Comparison of ENCODE assay signal across 10 mouse cellular contexts in the genomic region with DNA sequence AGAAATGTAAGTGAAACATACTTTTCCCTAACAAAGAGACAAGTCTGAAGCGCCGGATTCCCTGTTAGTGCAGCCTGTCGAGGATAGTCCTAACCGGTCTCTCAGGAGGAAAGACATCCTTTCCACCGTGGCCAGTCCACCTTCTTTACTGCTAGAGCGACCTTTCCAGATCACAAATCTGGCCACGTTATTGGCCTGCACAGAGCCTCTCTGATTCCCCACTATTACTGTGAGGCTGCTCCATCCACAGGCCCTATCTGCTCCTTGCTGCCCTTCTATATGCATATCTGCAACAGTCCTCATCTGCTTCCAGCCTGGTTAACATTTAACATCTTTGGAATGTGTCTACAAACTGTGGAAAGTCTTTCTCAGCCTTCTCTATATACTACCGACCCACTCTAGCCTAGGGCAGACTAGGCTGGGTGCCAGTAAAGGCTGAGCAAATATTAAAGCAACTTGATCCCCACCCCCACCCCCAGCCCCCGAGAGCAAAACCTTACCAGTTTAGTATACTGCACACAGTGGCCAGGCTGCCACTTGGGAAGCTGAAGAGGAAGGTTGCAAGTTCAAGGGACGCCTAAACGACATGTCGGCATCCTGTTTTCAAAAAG. TPM values are rescaled to one million over a fixed set of nuclear protein-coding genes. Genes with fewer than 3 reads are reported as not detected.
A peak's percentile ranks its signal among the peaks of the same experiment; 100 is the strongest.
DNase-seq lines count a peak whose midpoint lies in the region; ATAC-seq and TF ChIP-seq lines count a peak whose summit lies in the region.
"Had no signal": no experiment of that assay in that cellular context is flagged by ENCODE, and none has a peak within 500 bp of the region (broad histone marks: within the 10 kb centered on the region; RNA-seq: fewer than 3 reads in every experiment).

No protein-coding gene starts in this region.

- TF ChIP-seq POLR2A in lung, adult 2 months (IDR thresholded peaks at IDR 0.05; ENCODE audit: borderline replicate concordance, extremely low read depth, low read depth, low read length) = no peak

- H3K9ac ChIP-seq in embryonic facial prominence, embryonic 12.5 days = no peak overlapping the region
- H3K9ac ChIP-seq in lung, embryonic 14.5 days = no peak overlapping the region
- no peak overlapping the region for H3K9ac ChIP-seq in liver, embryonic 12.5 days
- no peak overlapping the region for H3K9ac ChIP-seq in stomach, postnatal 0 days (ENCODE audit: low read length)

- H3K4me3 ChIP-seq in embryonic facial prominence, embryonic 12.5 days = no peak overlapping the region
- H3K4me3 ChIP-seq in embryonic facial prominence, embryonic 10.5 days = no peak overlapping the region
- H3K4me3 ChIP-seq in lung, embryonic 14.5 days (ENCODE audit: low read depth, low read length) = no peak overlapping the region
- H3K4me3 ChIP-seq in lung, adult 2 months (replicated peaks; ENCODE audit: extremely low read depth, low read depth, low read length) = no peak overlapping the region
- no peak overlapping the region for H3K4me3 ChIP-seq in liver, embryonic 12.5 days
- H3K4me3 ChIP-seq in stomach, postnatal 0 days (ENCODE audit: low read depth, low read length) = no peak overlapping the region

- peak overlapping the region; percentile 83 for H3K27ac ChIP-seq in embryonic facial prominence, embryonic 12.5 days
- no peak overlapping the region; the same call in 1 of the 2 replicates for H3K27ac ChIP-seq in embryonic facial prominence, embryonic 10.5 days (replicated peaks)
- peak overlapping the region; percentile 88 for H3K27ac ChIP-seq in lung, embryonic 14.5 days (ENCODE audit: low read depth)
- H3K27ac ChIP-seq in liver, embryonic 12.5 days = peak overlapping the region; percentile 46
- peak overlapping the region; percentile 65 for H3K27ac ChIP-seq in stomach, postnatal 0 days (replicated peaks)

- no peak for TF ChIP-seq CTCF in lung, embryonic 14.5 days (IDR thresholded peaks at IDR 0.05; ENCODE audit: low read depth)
- no peak for TF ChIP-seq CTCF in lung, adult 2 months (IDR thresholded peaks at IDR 0.05; ENCODE audit: insufficient read depth, low read length)
- TF ChIP-seq CTCF in stomach, postnatal 0 days (IDR thresholded peaks at IDR 0.05; ENCODE audit: low read depth) = no peak

- no peaks in the 10 kb centered on the region for H3K27me3 ChIP-seq in embryonic facial prominence, embryonic 12.5 days
- H3K27me3 ChIP-seq in embryonic facial prominence, embryonic 10.5 days (replicated peaks; ENCODE audit: low read depth, poor library complexity, severe bottlenecking) = no peaks in the 10 kb centered on the region
- H3K27me3 ChIP-seq in lung, embryonic 14.5 days (ENCODE audit: insufficient read depth, low read length) = no peaks in the 10 kb centered on the region
- H3K27me3 ChIP-seq in liver, embryonic 12.5 days (replicated peaks) = no peaks in the 10 kb centered on the region
- H3K27me3 ChIP-seq in stomach, postnatal 0 days (ENCODE audit: control insufficient read depth, insufficient read depth, low read length) = no peaks in the 10 kb centered on the region

- H3K9me3 ChIP-seq in embryonic facial prominence, embryonic 12.5 days = no peaks in the 10 kb centered on the region
- H3K9me3 ChIP-seq in embryonic facial prominence, embryonic 10.5 days = 0 out of 2 replicates have a peak, but pooled peaks cover 7% of the 10 kb centered on the region
- no peaks in the 10 kb centered on the region for H3K9me3 ChIP-seq in lung, embryonic 14.5 days (ENCODE audit: low read depth, low read length)
- 0 out of 2 replicates have a peak, but pooled peaks cover 4% of the 10 kb centered on the region for H3K9me3 ChIP-seq in liver, embryonic 12.5 days (replicated peaks)
- no peaks in the 10 kb centered on the region for H3K9me3 ChIP-seq in stomach, postnatal 0 days (ENCODE audit: control insufficient read depth, low read length)

- TF ChIP-seq EP300 in stomach, postnatal 0 days (optimal IDR thresholded peaks at IDR 0.05) = no peak

- no peaks in the 10 kb centered on the region for H3K36me3 ChIP-seq in embryonic facial prominence, embryonic 12.5 days
- no peaks in the 10 kb centered on the region for H3K36me3 ChIP-seq in embryonic facial prominence, embryonic 10.5 days (replicated peaks)
- no peaks in the 10 kb centered on the region for H3K36me3 ChIP-seq in lung, embryonic 14.5 days (ENCODE audit: insufficient read depth)
- H3K36me3 ChIP-seq in liver, embryonic 12.5 days = peaks cover 4% of the 10 kb centered on the region; the same call in 1 of the 2 replicates
- H3K36me3 ChIP-seq in stomach, postnatal 0 days (ENCODE audit: control insufficient read depth, insufficient read depth, low read length) = no peaks in the 10 kb centered on the region

- no peak for DNase-seq in embryonic facial prominence, embryonic 10.5 days (ENCODE audit: low spot score)
- DNase-seq in lung, embryonic 14.5 days = peak; percentile 87
- no peak for DNase-seq in lung, adult 2 months
- DNase-seq in stomach, postnatal 0 days (ENCODE audit: low spot score) = peak; percentile 76
- DNase-seq in thymus, postnatal 0 days (ENCODE audit: low spot score) = no peak
- no peak for DNase-seq in adrenal gland, postnatal 36 days
- DNase-seq: cerebellum, postnatal 25 days; right cerebral cortex, adult 18-20 months had no signal

- WGBS in embryonic facial prominence, embryonic 12.5 days = 61% methylated on average over 12 of the region's 12 CpGs
- WGBS in embryonic facial prominence, embryonic 10.5 days = 78% methylated on average over 12 of the region's 12 CpGs
- WGBS in lung, embryonic 14.5 days = 42% methylated on average over 12 of the region's 12 CpGs
- 38% methylated on average over 12 of the region's 12 CpGs for WGBS in lung, adult 2 months
- 67% methylated on average over 12 of the region's 12 CpGs for WGBS in liver, embryonic 12.5 days (ENCODE audit: insufficient replicate concordance)
- 33% methylated on average over 12 of the region's 12 CpGs for WGBS in stomach, postnatal 0 days

- H3K4me1 ChIP-seq in embryonic facial prominence, embryonic 12.5 days = peaks cover 38% of the 10 kb centered on the region
- H3K4me1 ChIP-seq in embryonic facial prominence, embryonic 10.5 days = peaks cover 34% of the 10 kb centered on the region
- H3K4me1 ChIP-seq in lung, embryonic 14.5 days (ENCODE audit: insufficient read depth) = peaks cover 39% of the 10 kb centered on the region
- H3K4me1 ChIP-seq in lung, adult 2 months (ENCODE audit: control insufficient read depth, insufficient read depth, low read length) = peaks cover 17% of the 10 kb centered on the region
- peaks cover 59% of the 10 kb centered on the region for H3K4me1 ChIP-seq in liver, embryonic 12.5 days
- H3K4me1 ChIP-seq in stomach, postnatal 0 days (replicated peaks; ENCODE audit: control insufficient read depth, insufficient read depth) = peaks cover 9% of the 10 kb centered on the region

- no peak for ATAC-seq in embryonic facial prominence, embryonic 12.5 days (ENCODE audit: insufficient number of reproducible peaks, insufficient read depth, low FRiP score, low TSS enrichment)
- ATAC-seq in lung, embryonic 14.5 days (ENCODE audit: insufficient read depth) = peak; percentile 78
- ATAC-seq in liver, embryonic 12.5 days = peak; percentile 64
- ATAC-seq in stomach, postnatal 0 days (ENCODE audit: low FRiP score, low TSS enrichment) = peak; percentile 72

- H3K4me2 ChIP-seq in embryonic facial prominence, embryonic 12.5 days (replicated peaks) = no peak overlapping the region
- no peak overlapping the region; the same call in 1 of the 2 replicates for H3K4me2 ChIP-seq in lung, embryonic 14.5 days
- H3K4me2 ChIP-seq in liver, embryonic 12.5 days = no peak overlapping the region
- H3K4me2 ChIP-seq in stomach, postnatal 0 days (replicated peaks; ENCODE audit: low read depth) = no peak overlapping the region

RNA-seq across cellular contexts. Expression of gene Tom1l2, which starts 44.1 kb away (rescaled TPM):
- polyA plus RNA-seq in embryonic facial prominence, embryonic 12.5 days (2016; fragmentation: Nextera tagmentation; extraction: Ambion mirVana) = 28.4 and 28.7 TPM in 2 replicates
- polyA plus RNA-seq in embryonic facial prominence, embryonic 10.5 days (2016; fragmentation: Nextera tagmentation; extraction: Ambion mirVana) = 20.4 and 21.0 TPM in 2 replicates
- polyA plus RNA-seq in lung, embryonic 14.5 days (2014; fragmentation: Nextera tagmentation; extraction: Ambion mirVana) = 19.8 and 20.6 TPM in 2 replicates
- 98.4 and 99.3 TPM in 2 replicates for polyA plus RNA-seq in lung, adult 2 months (2012; rRNA removed)
- polyA plus RNA-seq in liver, embryonic 12.5 days (2016; fragmentation: Nextera tagmentation; extraction: Ambion mirVana) = 8.7 and 9.6 TPM in 2 replicates
- polyA plus RNA-seq in stomach, postnatal 0 days (2015; fragmentation: Nextera tagmentation; extraction: Ambion mirVana) = 15.9 and 19.4 TPM in 2 replicates
- 12.7 and 17.6 TPM in 2 replicates for polyA plus RNA-seq in thymus, postnatal 0 days (2015; fragmentation: Nextera tagmentation; extraction: Ambion mirVana)
- 10 to 100 TPM; 69.7 to 87.6 TPM for total RNA-seq in adrenal gland, postnatal 36 days (2021)

RNA-seq across cellular contexts. Expression of gene Drc3, which starts 44.5 kb away (rescaled TPM):
- 2.0 and 2.3 TPM in 2 replicates for polyA plus RNA-seq in embryonic facial prominence, embryonic 12.5 days (2016; fragmentation: Nextera tagmentation; extraction: Ambion mirVana)
- 1.2 and 1.6 TPM in 2 replicates for polyA plus RNA-seq in embryonic facial prominence, embryonic 10.5 days (2016; fragmentation: Nextera tagmentation; extraction: Ambion mirVana)
- 2.8 and 3.4 TPM in 2 replicates for polyA plus RNA-seq in lung, embryonic 14.5 days (2014; fragmentation: Nextera tagmentation; extraction: Ambion mirVana)
- 10.9 and 17.7 TPM in 2 replicates for polyA plus RNA-seq in lung, adult 2 months (2012; rRNA removed)
- polyA plus RNA-seq in liver, embryonic 12.5 days (2016; fragmentation: Nextera tagmentation; extraction: Ambion mirVana) = 0.49 and 0.53 TPM in 2 replicates
- 0.69 and 0.93 TPM in 2 replicates for polyA plus RNA-seq in stomach, postnatal 0 days (2015; fragmentation: Nextera tagmentation; extraction: Ambion mirVana)
- polyA plus RNA-seq in thymus, postnatal 0 days (2015; fragmentation: Nextera tagmentation; extraction: Ambion mirVana) = 3.6 and 4.5 TPM in 2 replicates
- total RNA-seq in adrenal gland, postnatal 36 days (2021) = 1 to 10 TPM; 1.5 to 1.8 TPM

Comparison
In these comparisons a context has a peak if more than half of its experiments do, and no peak if none do; other contexts are left out.
1. DNase-seq: peak in lung, embryonic 14.5 days (single experiment) and stomach, postnatal 0 days (single experiment); none in embryonic facial prominence, embryonic 10.5 days (single experiment), lung, adult 2 months (single experiment), thymus, postnatal 0 days (single experiment) and adrenal gland, postnatal 36 days (0 of 2).